Mouse (Mus musculus): ENCODE results near the gene Def8. TPM values are rescaled to one million over a fixed set of nuclear protein-coding genes. Genes with fewer than 3 reads are reported as not detected.

Def8 gene
- polyA plus RNA-seq, 1 experiment from 2014 or later, result 40.1 TPM

GRCm38 (mm10) chr8:123476911-123477736, 53.8 kb downstream of the Def8 start:
- Histone ChIP-seq H3K4me1 (peaks cover 17% of the 10 kb centered on the region), H3K36me3 (peaks cover 13% of the 10 kb centered on the region), H3K27ac (peak overlapping the region; percentile 95), H3K4me3 (peak overlapping the region; percentile 87), H3K27me3 (no peaks in the 10 kb centered on the region), H3K9me3 (replicated peaks) (no peaks in the 10 kb centered on the region), H3K9ac (peak overlapping the region; percentile 83), H3K4me2 (replicated peaks) (peak overlapping the region; percentile 80)
- WGBS, result 10% methylated on average over 34 of the region's 34 CpGs
- ATAC-seq (ENCODE audit: low FRiP score), result peak; percentile 73

GRCm38 (mm10) chr8:123477737-123478258, 54.5 kb downstream of the Def8 start, which contains the start of gene Afg3l1:
Afg3l1 (plus strand) TSS chr8:123477903.
- peak within 1 kb of the TSS; percentile 83 for H3K9ac ChIP-seq
- peak within 1 kb of the TSS; percentile 95 for H3K27ac ChIP-seq
- ATAC-seq (ENCODE audit: low FRiP score), result peak; percentile 92
- H3K4me3 ChIP-seq, result peak within 1 kb of the TSS; percentile 87
- no peaks in the 10 kb centered on the region for H3K9me3 ChIP-seq (replicated peaks)
- H3K36me3 ChIP-seq, result peaks cover 19% of the 10 kb centered on the region
- peak within 1 kb of the TSS; percentile 80 for H3K4me2 ChIP-seq (replicated peaks)
- no peaks in the 10 kb centered on the region for H3K27me3 ChIP-seq
- peaks cover 17% of the 10 kb centered on the region for H3K4me1 ChIP-seq
- WGBS, result under 1% methylated on average over 55 of the region's 58 CpGs

- Histone ChIP-seq H3K9me3 (replicated peaks) (no peaks in the 10 kb centered on the region), H3K4me3 (peak overlapping the region; percentile 87), H3K9ac (peak overlapping the region; percentile 83), H3K36me3 (peaks cover 22% of the 10 kb centered on the region), H3K4me1 (peaks cover 17% of the 10 kb centered on the region), H3K4me2 (replicated peaks) (peak overlapping the region; percentile 80), H3K27me3 (no peaks in the 10 kb centered on the region), H3K27ac (peak overlapping the region; percentile 95)
- 0 out of 2 replicates have a peak, but pooled peaks have one; percentile 7 for ATAC-seq (ENCODE audit: low FRiP score)
- 40% methylated on average over 16 of the region's 16 CpGs for WGBS
Measured at GRCm38 (mm10) chr8:123478456-123479218, 55.3 kb downstream of the Def8 start.

GRCm38 (mm10) chr8:123482627-123483026, 59.3 kb downstream of the Def8 start:
- Histone ChIP-seq H3K9ac (no peak overlapping the region), H3K27ac (no peak overlapping the region), H3K36me3 (peaks cover 55% of the 10 kb centered on the region), H3K4me2 (replicated peaks) (no peak overlapping the region), H3K9me3 (replicated peaks) (no peaks in the 10 kb centered on the region), H3K4me1 (peaks cover 10% of the 10 kb centered on the region), H3K4me3 (no peak overlapping the region), H3K27me3 (no peaks in the 10 kb centered on the region)
- WGBS, result 85% methylated on average over 7 of the region's 7 CpGs
- no peak for ATAC-seq (ENCODE audit: low FRiP score)

- Histone ChIP-seq H3K4me3 (no peak overlapping the region), H3K4me2 (replicated peaks) (no peak overlapping the region), H3K27me3 (no peaks in the 10 kb centered on the region), H3K27ac (no peak overlapping the region), H3K9me3 (replicated peaks) (no peaks in the 10 kb centered on the region), H3K4me1 (no peaks in the 10 kb centered on the region), H3K9ac (no peak overlapping the region), H3K36me3 (peaks cover 94% of the 10 kb centered on the region)
- 94% methylated on average over 15 of the region's 15 CpGs for WGBS
- no peak for ATAC-seq (ENCODE audit: low FRiP score)
Measured at GRCm38 (mm10) chr8:123491280-123492075, 68.2 kb downstream of the Def8 start.

- Histone ChIP-seq H3K4me2 (replicated peaks) (no peak overlapping the region), H3K9me3 (replicated peaks) (no peaks in the 10 kb centered on the region), H3K4me1 (no peaks in the 10 kb centered on the region), H3K27me3 (no peaks in the 10 kb centered on the region), H3K27ac (no peak overlapping the region), H3K9ac (no peak overlapping the region), H3K4me3 (no peak overlapping the region), H3K36me3 (peaks cover 91% of the 10 kb centered on the region)
- no peak for ATAC-seq (ENCODE audit: low FRiP score)
- 95% methylated on average over 9 of the region's 9 CpGs for WGBS
Measured at GRCm38 (mm10) chr8:123492898-123493297, 69.6 kb downstream of the Def8 start.

GRCm38 (mm10) chr8:123497699-123498098, 74.4 kb downstream of the Def8 start:
- ATAC-seq (ENCODE audit: low FRiP score), result no peak
- Histone ChIP-seq H3K4me1 (no peaks in the 10 kb centered on the region), H3K9me3 (replicated peaks) (no peaks in the 10 kb centered on the region), H3K27ac (no peak overlapping the region), H3K4me3 (no peak overlapping the region), H3K9ac (no peak overlapping the region), H3K4me2 (replicated peaks) (no peak overlapping the region), H3K27me3 (no peaks in the 10 kb centered on the region), H3K36me3 (peaks cover 92% of the 10 kb centered on the region)
- 90% methylated on average over 4 of the region's 4 CpGs for whole genome bisulfite sequencing

GRCm38 (mm10) chr8:123498963-123499362, 75.6 kb downstream of the Def8 start:
- Histone ChIP-seq H3K4me3 (no peak overlapping the region), H3K4me1 (no peaks in the 10 kb centered on the region), H3K27ac (no peak overlapping the region), H3K9me3 (replicated peaks) (no peaks in the 10 kb centered on the region), H3K4me2 (replicated peaks) (no peak overlapping the region), H3K36me3 (peaks cover 92% of the 10 kb centered on the region), H3K9ac (no peak overlapping the region), H3K27me3 (no peaks in the 10 kb centered on the region)
- no peak for ATAC-seq (ENCODE audit: low FRiP score)
- 92% methylated on average over 11 of the region's 11 CpGs for WGBS

GRCm38 (mm10) chr8:123499556-123499955, 76.2 kb downstream of the Def8 start:
- Histone ChIP-seq H3K9ac (no peak overlapping the region), H3K4me1 (no peaks in the 10 kb centered on the region), H3K36me3 (peaks cover 92% of the 10 kb centered on the region), H3K27me3 (no peaks in the 10 kb centered on the region), H3K4me2 (replicated peaks) (no peak overlapping the region), H3K4me3 (no peak overlapping the region), H3K27ac (no peak overlapping the region), H3K9me3 (replicated peaks) (no peaks in the 10 kb centered on the region)
- 97% methylated on average over 11 of the region's 11 CpGs for WGBS
- no peak for ATAC-seq (ENCODE audit: low FRiP score)

GRCm38 (mm10) chr8:123502192-123502591, 78.9 kb downstream of the Def8 start:
- Histone ChIP-seq H3K9me3 (replicated peaks) (no peaks in the 10 kb centered on the region), H3K9ac (no peak overlapping the region), H3K4me2 (replicated peaks) (no peak overlapping the region), H3K4me3 (no peak overlapping the region), H3K36me3 (peaks cover 91% of the 10 kb centered on the region), H3K4me1 (no peaks in the 10 kb centered on the region), H3K27ac (no peak overlapping the region), H3K27me3 (no peaks in the 10 kb centered on the region)
- no peak for ATAC-seq (ENCODE audit: low FRiP score)
- 96% methylated on average over 5 of the region's 5 CpGs for WGBS

GRCm38 (mm10) chr8:123503801-123504467, 80.6 kb downstream of the Def8 start:
- Histone ChIP-seq H3K9ac (no peak overlapping the region), H3K36me3 (peaks cover 98% of the 10 kb centered on the region), H3K27ac (no peak overlapping the region), H3K27me3 (no peaks in the 10 kb centered on the region), H3K4me3 (no peak overlapping the region), H3K4me1 (no peaks in the 10 kb centered on the region), H3K4me2 (replicated peaks) (no peak overlapping the region), H3K9me3 (replicated peaks) (no peaks in the 10 kb centered on the region)
- 99% methylated on average over 6 of the region's 6 CpGs for WGBS
- ATAC-seq (ENCODE audit: low FRiP score), result no peak

All from hindbrain, embryonic 12.5 days (tissue).